Mouse (Mus musculus) cerebellum, adult 2 months (tissue): ENCODE measurements at regions not wholly inside any gene's neighbourhood (a gene's known extent, or its start where the extent isn't known, plus 50 kb on each side); places are given as distances from the start of the nearest gene placed in this dataset.

Experiments
- CTCF ChIP-seq: fragments of 200-500 bp; IDR thresholded peaks from 2 replicates; pipeline ENCODE4 v1.5.1; 2011; ENCODE audit warnings: low read depth, mild to moderate bottlenecking, control low read depth, low read length, moderate library complexity, borderline replicate concordance; ENCODE audit not compliant: insufficient read depth
- POLR2A ChIP-seq: fragments of 200-500 bp; IDR thresholded peaks from 2 replicates; pipeline ENCODE4 v1.6.1; 2011; ENCODE audit warnings: low read length, control low read depth, borderline replicate concordance; ENCODE audit not compliant: insufficient read depth

- TF ChIP-seq CTCF: no peak
- TF ChIP-seq POLR2A: no peak
These were observed 52.5 kb upstream of the Cldn24 start for GRCm38 (mm10) chr8:47769452-47769851.
